Mouse (Mus musculus) forebrain, embryonic 15.5 days (tissue): ENCODE data around the gene Kif3a. TPM values are rescaled to one million over a fixed set of nuclear protein-coding genes. Genes with fewer than 3 reads are reported as not detected.

Source experiments
- ATAC-seq: fragments of 200-750 bp; cut with Nextera tagmentation; replicated peaks from 2 replicates; pipeline ENCODE4 v1.8.0; 2017; ENCODE audit warnings: mild to moderate bottlenecking, moderate TSS enrichment, moderate library complexity
- H3K27ac ChIP-seq: fragments of 300-500 bp; sonication (generic); replicated peaks from 2 replicates; pipeline ENCODE4 v1.5.1; 2015; ENCODE audit warnings: mild to moderate bottlenecking, inconsistent platforms
- H3K27me3 ChIP-seq: fragments of 300-500 bp; sonication (generic); 2 replicates; pipeline ENCODE4 v1.6.1; 2015; ENCODE audit warnings: inconsistent platforms
- H3K36me3 ChIP-seq: fragments of 300-500 bp; sonication (generic); 2 replicates; pipeline ENCODE4 v1.6.1; 2015; ENCODE audit warnings: mild to moderate bottlenecking, inconsistent platforms
- H3K4me1 ChIP-seq: fragments of 300-500 bp; sonication (generic); 2 replicates; pipeline ENCODE4 v1.6.1; 2015; ENCODE audit warnings: inconsistent platforms
- H3K4me2 ChIP-seq: fragments of 300-500 bp; sonication (generic); replicated peaks from 2 replicates; pipeline ENCODE4 v1.6.1; 2015; ENCODE audit warnings: mild to moderate bottlenecking, inconsistent platforms
- H3K4me3 ChIP-seq: fragments of 300-500 bp; sonication (generic); 2 replicates; pipeline ENCODE4 v1.5.1; 2015; ENCODE audit warnings: mild to moderate bottlenecking, inconsistent platforms
- H3K9ac ChIP-seq: fragments of 300-500 bp; sonication (generic); replicated peaks from 2 replicates; pipeline ENCODE4 v1.6.1; 2015; ENCODE audit warnings: mild to moderate bottlenecking, inconsistent platforms
- H3K9me3 ChIP-seq: fragments of 300-500 bp; sonication (generic); 2 replicates; pipeline ENCODE4 v1.6.1; 2016; ENCODE audit warnings: inconsistent platforms
- WGBS: fragments of 180-500 bp; shearing (Covaris S2); methylation state at CpG from one replicate; pipeline ENCODE4 v1.1.7; 2015; ENCODE audit warnings: mixed read lengths; 5-methylcytosine and 5-hydroxymethylcytosine counted together
- polyA plus RNA-seq: library from polyadenylated mRNA; unstranded; fragments of >200 nt; fragmentation: Nextera tagmentation; extraction: Ambion mirVana; gene quantifications from 2 replicates; pipeline ENCODE4 v1.2.1, GENCODE M21; 2015

The Kif3a gene
- polyA plus RNA-seq, 1 experiment from 2014 or later: 280 TPM

DNA sequence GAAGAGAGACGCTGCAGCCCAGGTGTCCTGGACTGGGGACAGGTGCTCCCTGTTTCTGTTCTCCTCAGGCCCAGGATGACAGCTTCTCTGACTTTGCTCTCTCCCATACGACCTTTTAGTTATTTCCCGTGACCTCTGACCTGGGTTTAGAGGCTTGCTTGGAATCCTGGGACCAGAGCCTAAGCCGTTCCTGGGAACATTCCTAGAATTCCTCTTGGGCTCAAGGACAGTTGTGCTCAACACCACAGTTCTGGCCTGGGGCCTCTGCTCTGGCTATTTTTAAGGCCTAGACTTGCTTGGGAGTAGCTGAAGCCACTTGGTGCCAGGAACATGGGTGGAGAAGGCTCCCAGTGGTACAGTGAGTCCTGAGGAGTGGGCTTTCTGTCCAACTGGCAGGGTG, 41.7 kb upstream of the Kif3a start:
- no peak overlapping the region for H3K4me3 ChIP-seq
- H3K27me3 ChIP-seq: no peaks in the 10 kb centered on the region
- H3K27ac ChIP-seq: no peak overlapping the region
- WGBS: 57% methylated on average over 4 of the region's 4 CpGs
- no peaks in the 10 kb centered on the region for H3K9me3 ChIP-seq
- H3K4me2 ChIP-seq: no peak overlapping the region
- H3K36me3 ChIP-seq: no peaks in the 10 kb centered on the region
- no peak for ATAC-seq
- peaks cover 44% of the 10 kb centered on the region for H3K4me1 ChIP-seq
- no peak overlapping the region for H3K9ac ChIP-seq

DNA sequence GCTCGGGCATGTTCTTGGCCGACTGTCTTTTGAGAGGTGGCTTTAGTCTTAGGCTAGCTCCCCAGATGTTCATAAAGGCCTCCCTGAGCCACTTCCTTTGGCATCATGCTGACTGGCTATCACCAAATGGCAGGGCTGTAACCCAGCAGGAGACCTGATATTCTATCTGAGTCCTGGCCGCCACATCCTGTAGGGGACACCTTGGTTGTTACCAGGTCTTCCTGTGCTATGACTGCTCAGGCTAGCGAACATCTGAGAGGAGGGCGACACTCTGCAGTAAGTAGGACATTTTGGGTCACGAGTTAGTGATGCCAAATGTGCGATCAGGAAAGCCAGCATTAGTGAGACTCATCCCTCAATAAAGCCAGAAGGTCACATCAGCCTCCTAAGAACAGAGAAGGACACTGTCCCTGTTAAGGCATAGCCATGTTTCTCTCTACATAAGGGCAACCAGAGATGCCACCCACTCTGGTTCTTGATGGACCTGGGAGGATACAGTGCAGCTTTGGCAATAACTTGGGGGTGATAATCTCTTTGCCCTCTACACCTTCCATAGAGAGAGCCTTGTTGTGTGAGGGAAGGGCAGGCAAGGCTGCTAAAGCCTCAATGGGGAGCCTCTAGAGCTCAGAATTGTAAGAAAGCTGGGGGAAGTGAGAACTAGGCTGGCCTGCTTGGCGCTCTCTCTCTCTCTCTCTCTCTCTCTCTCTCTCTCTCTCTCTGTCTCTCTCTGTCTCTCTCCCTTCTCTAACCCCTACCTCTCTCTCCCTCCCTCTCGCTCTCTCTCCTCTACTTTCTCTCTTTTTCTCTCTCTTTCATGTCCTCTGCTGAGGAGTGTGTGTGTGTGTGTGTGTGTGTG, 38.6 kb upstream of the Kif3a start:
- Histone ChIP-seq H3K4me1 (peaks cover 19% of the 10 kb centered on the region), H3K27ac (0 out of 2 replicates have a peak overlapping the region, but pooled peaks have one; percentile 29), H3K36me3 (peaks cover 7% of the 10 kb centered on the region), H3K4me2 (no peak overlapping the region), H3K9ac (no peak overlapping the region), H3K4me3 (no peak overlapping the region), H3K27me3 (no peaks in the 10 kb centered on the region), H3K9me3 (no peaks in the 10 kb centered on the region)
- ATAC-seq: no peak
- WGBS: 87% methylated on average over 9 of the region's 9 CpGs

DNA sequence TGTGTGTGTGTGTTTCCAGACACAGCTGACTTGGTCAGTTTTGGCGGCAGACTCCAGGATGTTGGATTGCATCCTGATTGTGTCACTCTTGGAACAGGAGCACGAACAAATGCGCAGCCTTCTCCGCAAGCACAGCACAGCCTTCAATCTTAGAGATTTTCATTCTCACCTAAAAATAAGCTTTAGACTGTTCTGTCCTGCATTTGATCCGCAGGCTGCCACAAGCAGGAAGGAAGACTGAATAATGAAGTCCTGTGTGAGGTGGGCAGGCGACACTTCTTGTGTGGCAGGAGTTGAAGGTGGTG, 38.0 kb upstream of the Kif3a start:
- H3K4me3 ChIP-seq: no peak overlapping the region
- no peaks in the 10 kb centered on the region for H3K27me3 ChIP-seq
- 0 out of 2 replicates have a peak overlapping the region, but pooled peaks have one; percentile 29 for H3K27ac ChIP-seq
- H3K9ac ChIP-seq: no peak overlapping the region
- H3K9me3 ChIP-seq: no peaks in the 10 kb centered on the region
- peaks cover 14% of the 10 kb centered on the region for H3K4me1 ChIP-seq
- 55% methylated on average over 6 of the region's 6 CpGs for WGBS
- no peak overlapping the region for H3K4me2 ChIP-seq
- ATAC-seq: no peak
- peaks cover 11% of the 10 kb centered on the region for H3K36me3 ChIP-seq

DNA sequence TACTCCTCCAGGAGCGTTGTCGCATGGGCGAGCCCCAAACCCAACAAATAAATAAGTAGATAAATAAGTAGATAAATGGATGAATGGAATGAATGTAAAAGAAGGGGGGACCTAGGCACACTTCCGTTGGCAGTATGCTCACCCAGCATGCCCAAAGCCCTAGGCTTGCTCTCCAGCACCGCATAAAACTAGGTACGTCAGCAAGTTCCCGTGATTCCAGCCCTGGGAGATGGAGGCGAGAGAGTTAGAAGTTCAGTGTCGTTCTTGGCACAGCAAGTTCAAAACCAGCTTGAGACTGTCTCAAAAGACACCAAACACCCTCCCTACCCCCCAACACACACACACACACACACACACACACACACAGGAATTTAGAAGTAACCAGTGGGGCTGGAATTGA, 37.2 kb upstream of the Kif3a start:
- Histone ChIP-seq H3K9ac (no peak overlapping the region), H3K4me2 (no peak overlapping the region), H3K4me1 (peaks cover 13% of the 10 kb centered on the region), H3K27me3 (no peaks in the 10 kb centered on the region), H3K4me3 (no peak overlapping the region), H3K9me3 (no peaks in the 10 kb centered on the region), H3K36me3 (peaks cover 18% of the 10 kb centered on the region), H3K27ac (no peak overlapping the region)
- no peak for ATAC-seq
- WGBS: 85% methylated on average over 9 of the region's 9 CpGs

DNA sequence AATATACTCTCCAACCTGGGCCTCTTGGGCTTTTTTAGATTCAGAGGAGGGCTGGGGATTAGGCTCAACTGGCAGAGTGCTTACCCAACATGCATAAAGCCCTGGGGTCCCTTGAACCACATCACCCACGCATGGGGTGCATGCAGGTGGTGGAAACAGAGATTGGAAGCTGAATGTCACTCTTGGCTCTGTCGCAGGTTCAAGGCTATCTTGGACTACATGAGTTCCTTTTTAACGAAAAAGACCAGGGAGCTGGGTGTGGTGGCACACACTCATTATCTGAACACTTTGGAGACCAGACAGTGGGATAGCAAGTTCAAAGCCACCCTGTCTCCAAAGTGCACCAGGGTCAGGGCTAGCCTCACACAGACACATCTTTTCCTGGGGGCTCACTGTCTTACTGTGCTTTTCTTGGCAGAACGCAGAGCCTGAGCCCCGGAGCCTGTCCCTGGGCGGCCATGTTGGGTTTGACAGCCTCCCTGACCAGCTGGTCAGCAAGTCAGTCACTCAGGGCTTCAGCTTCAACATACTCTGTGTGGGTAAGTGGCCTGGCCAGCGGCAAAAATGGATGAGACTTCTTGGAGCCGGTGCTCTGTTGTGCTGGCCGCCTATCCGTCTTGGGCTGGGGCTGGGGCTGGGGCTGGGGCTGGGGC, 35.5 kb upstream of the Kif3a start:
- H3K27me3 ChIP-seq: no peaks in the 10 kb centered on the region
- H3K4me2 ChIP-seq: no peak overlapping the region
- H3K9ac ChIP-seq: no peak overlapping the region
- no peaks in the 10 kb centered on the region for H3K9me3 ChIP-seq
- H3K36me3 ChIP-seq: peaks cover 34% of the 10 kb centered on the region
- no peak for ATAC-seq
- H3K27ac ChIP-seq: no peak overlapping the region
- H3K4me1 ChIP-seq: peaks cover 13% of the 10 kb centered on the region
- WGBS: 94% methylated on average over 10 of the region's 10 CpGs
- no peak overlapping the region for H3K4me3 ChIP-seq

DNA sequence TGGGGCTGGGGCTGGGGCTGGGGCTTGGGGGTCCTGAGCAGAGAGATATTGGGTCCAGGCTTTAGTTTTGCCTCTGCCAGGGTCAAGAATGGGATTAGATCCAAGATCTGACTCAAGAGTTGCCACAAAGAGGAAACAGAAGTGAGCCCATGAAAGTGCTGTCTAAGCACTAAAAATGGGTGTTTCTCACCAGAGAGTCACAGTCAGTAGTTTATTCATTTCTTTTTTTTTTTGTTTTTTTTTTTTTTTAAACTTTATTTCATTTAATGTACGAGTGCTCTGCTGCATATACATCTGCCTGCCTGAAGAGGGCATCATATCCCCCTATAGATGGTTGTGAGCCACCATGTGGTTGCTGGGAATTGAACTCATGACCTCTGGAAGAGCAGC, 35.0 kb upstream of the Kif3a start:
- Histone ChIP-seq H3K4me2 (no peak overlapping the region), H3K4me3 (no peak overlapping the region), H3K9me3 (no peaks in the 10 kb centered on the region), H3K4me1 (peaks cover 13% of the 10 kb centered on the region), H3K9ac (no peak overlapping the region), H3K27ac (no peak overlapping the region), H3K27me3 (no peaks in the 10 kb centered on the region), H3K36me3 (peaks cover 39% of the 10 kb centered on the region)
- no peak for ATAC-seq
- WGBS: 90% methylated on average over 1 of the region's 1 CpGs

DNA sequence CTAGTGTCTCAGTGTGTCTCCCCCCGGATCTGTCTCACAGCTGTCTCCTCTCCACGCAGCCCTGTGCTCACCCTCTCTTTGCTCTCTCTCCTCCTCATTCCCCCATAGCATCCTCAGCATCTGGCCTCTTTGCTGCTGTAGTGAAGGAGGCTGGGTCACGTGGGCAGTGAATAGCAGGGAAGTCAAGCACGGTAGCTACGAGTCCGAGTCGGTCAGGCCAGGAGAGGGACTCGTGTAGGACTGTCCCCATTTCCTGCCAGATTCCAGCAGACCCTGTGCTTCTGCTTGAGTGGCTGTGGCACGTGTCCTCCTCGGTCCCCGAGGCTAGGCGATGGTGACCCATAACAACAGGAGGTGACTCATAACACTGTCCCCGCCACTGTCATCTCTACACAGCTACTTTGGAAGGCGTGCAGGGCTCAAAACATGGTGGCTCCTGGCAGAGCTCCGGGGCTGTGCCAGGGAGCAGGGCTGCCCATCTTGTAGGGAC, 28.1 kb upstream of the Kif3a start:
- H3K4me3 ChIP-seq: no peak overlapping the region
- 74% methylated on average over 15 of the region's 15 CpGs for WGBS
- H3K36me3 ChIP-seq: peaks cover 40% of the 10 kb centered on the region
- no peaks in the 10 kb centered on the region for H3K4me1 ChIP-seq
- H3K27ac ChIP-seq: no peak overlapping the region
- no peaks in the 10 kb centered on the region for H3K27me3 ChIP-seq
- ATAC-seq: no peak
- H3K4me2 ChIP-seq: no peak overlapping the region
- H3K9me3 ChIP-seq: no peaks in the 10 kb centered on the region
- no peak overlapping the region for H3K9ac ChIP-seq

DNA sequence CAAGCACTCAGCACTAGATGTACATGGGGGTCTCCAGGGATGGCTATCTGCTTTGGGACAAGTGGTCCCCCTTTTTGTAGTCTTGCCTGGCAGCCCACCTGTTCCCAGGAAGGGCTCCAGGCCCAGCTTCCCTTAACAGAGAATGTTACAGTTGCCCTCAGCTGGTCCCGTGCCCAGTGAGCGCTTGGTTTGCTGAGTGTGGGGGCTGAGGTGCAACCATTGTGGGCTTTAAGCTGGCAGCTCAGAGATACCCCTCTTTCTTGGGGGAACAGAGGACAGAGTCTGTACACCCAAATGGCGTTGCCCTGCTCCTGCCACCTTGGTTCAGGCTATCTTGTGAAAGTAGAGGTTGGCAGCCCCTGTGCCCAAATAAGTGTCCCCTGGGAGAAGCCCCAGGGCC, 26.8 kb upstream of the Kif3a start:
- 90% methylated on average over 3 of the region's 3 CpGs for WGBS
- ATAC-seq: no peak
- Histone ChIP-seq H3K4me1 (no peaks in the 10 kb centered on the region), H3K36me3 (peaks cover 28% of the 10 kb centered on the region), H3K9me3 (no peaks in the 10 kb centered on the region), H3K9ac (no peak overlapping the region), H3K4me3 (no peak overlapping the region), H3K27me3 (no peaks in the 10 kb centered on the region), H3K4me2 (no peak overlapping the region), H3K27ac (no peak overlapping the region)

DNA sequence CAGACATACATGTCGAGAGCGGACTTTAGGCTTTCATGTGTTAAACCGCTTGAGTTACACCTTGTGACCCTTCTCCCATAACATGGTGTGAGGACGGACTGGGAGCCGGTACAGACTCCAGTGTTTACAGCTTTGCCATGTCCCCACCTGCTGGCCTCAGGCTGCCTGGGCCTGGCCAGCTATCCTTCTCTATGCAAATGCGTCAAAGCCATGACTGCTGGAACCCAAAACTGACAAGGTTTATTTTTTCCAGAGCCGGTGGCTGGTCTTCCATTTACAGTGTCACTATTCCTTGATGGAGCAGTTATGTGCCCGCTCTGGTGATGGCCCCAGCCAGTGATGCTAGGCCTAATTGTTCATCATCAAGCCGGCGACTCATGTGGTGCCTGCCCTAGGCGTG, 26.0 kb upstream of the Kif3a start:
- Histone ChIP-seq H3K27ac (no peak overlapping the region), H3K9me3 (no peaks in the 10 kb centered on the region), H3K36me3 (peaks cover 21% of the 10 kb centered on the region), H3K4me3 (no peak overlapping the region), H3K27me3 (no peaks in the 10 kb centered on the region), H3K9ac (no peak overlapping the region), H3K4me1 (no peaks in the 10 kb centered on the region), H3K4me2 (no peak overlapping the region)
- no peak for ATAC-seq
- WGBS: 89% methylated on average over 11 of the region's 11 CpGs

DNA sequence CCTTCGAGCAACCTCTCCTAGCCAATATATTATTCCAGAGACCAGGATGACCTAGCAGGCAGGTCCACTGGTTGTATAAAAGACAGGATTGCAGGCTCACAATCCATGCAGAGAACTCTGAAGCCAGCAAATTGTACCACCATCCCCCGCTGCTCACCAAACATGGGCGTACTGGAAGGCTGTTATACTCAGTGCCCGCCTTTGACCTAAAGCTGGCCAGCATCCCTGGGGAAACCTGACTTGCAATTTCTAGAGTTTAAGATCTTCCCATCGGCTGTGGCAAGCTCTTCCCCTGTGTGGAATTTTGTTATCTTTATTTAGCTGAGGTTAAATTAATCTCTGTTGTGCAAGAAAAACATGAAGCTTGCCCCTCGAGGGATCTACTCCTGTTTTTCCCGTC, 24.2 kb upstream of the Kif3a start:
- no peak overlapping the region for H3K4me3 ChIP-seq
- H3K9me3 ChIP-seq: no peaks in the 10 kb centered on the region
- H3K36me3 ChIP-seq: peaks cover 5% of the 10 kb centered on the region; the same call in 1 of the 2 replicates
- H3K4me2 ChIP-seq: no peak overlapping the region
- no peak overlapping the region for H3K9ac ChIP-seq
- 84% methylated on average over 7 of the region's 7 CpGs for WGBS
- no peak overlapping the region for H3K27ac ChIP-seq
- no peaks in the 10 kb centered on the region for H3K27me3 ChIP-seq
- no peak for ATAC-seq
- H3K4me1 ChIP-seq: no peaks in the 10 kb centered on the region

DNA sequence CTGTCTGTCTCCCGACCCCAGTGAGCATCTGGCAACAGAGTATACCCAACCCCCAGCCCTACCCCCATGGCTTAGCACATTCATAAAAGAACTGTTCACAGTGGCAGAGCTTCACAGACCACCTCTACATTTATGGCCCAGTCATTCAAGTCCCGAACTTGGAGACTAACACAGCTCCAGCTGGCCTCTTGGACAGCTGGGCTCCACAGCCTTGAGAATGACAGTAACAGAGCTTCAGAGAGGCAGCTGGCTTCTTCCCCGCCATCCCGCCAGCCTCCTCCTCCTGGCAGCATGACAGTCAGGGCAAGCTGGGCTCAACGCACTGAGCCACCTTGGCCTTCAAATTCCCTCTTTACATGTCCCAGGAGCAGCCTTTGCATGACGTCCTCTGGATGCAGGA, 20.9 kb upstream of the Kif3a start:
- no peaks in the 10 kb centered on the region for H3K27me3 ChIP-seq
- 61% methylated on average over 6 of the region's 6 CpGs for WGBS
- no peak for ATAC-seq
- no peaks in the 10 kb centered on the region for H3K9me3 ChIP-seq
- 0 out of 2 replicates have a peak, but pooled peaks cover 2% of the 10 kb centered on the region for H3K36me3 ChIP-seq
- no peaks in the 10 kb centered on the region for H3K4me1 ChIP-seq
- no peak overlapping the region for H3K9ac ChIP-seq
- H3K4me3 ChIP-seq: no peak overlapping the region
- H3K27ac ChIP-seq: no peak overlapping the region
- no peak overlapping the region for H3K4me2 ChIP-seq

DNA sequence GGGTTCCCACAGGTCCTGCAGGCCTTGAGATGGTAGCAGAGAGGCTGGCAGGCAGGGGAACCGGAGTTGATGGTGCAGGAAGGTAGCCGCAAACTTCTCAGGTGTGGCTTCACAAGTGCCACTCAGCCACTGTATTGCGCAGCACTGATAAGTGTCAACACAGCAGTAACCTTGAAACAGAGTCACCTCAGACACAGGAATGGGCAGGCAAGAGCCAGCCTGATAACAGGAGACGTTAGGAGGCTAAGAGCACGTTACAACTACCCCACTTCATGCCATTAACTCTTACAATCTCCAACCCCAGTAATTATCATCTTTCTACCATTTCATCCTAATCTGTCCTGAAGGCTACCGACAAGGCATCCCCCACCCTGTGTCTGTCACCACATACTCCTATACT, 19.6 kb upstream of the Kif3a start:
- ATAC-seq: no peak
- no peaks in the 10 kb centered on the region for H3K36me3 ChIP-seq
- H3K9ac ChIP-seq: no peak overlapping the region
- no peaks in the 10 kb centered on the region for H3K9me3 ChIP-seq
- no peak overlapping the region for H3K27ac ChIP-seq
- H3K27me3 ChIP-seq: no peaks in the 10 kb centered on the region
- no peak overlapping the region for H3K4me2 ChIP-seq
- WGBS: 90% methylated on average over 6 of the region's 6 CpGs
- no peaks in the 10 kb centered on the region for H3K4me1 ChIP-seq
- H3K4me3 ChIP-seq: no peak overlapping the region
